8 mouse cellular contexts compared by ENCODE assay signal in the genomic region with DNA sequence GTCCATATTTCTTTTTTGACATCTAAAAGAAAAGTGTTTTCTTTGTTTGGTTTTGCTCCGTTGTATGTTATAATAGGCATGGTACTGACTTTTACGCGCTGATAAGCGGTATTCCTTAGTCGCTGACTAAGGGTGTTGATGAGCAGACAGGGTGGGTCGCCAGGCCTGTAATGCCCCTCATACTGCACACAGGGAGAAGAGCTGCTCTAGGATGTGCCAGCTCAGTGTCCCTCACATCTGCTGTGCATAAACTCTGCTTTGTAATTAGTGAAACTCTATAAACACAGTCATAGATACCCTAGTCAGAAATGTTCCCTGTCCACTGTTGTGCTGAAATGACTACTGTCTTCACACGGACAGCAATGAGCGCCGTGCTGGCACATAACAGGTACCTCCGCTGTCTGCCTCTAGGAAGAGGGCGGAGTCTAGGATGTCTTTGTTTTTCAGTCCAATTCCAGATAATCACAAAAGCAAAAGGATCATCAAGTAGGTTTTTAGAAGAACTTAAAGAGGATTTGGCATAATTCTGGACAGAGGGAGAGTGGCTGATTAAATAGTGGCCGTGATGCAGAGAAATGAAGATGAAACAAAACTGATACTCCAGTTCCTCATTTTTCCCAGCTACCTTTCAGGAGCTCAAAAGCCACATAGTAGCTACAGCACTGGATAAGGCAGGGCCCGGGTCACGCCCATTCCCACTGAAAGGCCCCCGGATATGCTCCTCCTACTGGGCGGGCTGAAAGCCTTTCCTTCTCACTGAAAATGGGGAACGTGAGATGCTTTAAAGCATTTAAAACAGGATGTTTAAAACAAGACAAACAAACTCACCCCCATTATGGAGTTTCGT. TPM values are rescaled to one million over a fixed set of nuclear protein-coding genes. Genes with fewer than 3 reads are reported as not detected.
DNase-seq lines count a peak whose midpoint lies in the region; ATAC-seq lines count a peak whose summit lies in the region.

No protein-coding gene starts in this region.

- H3K4me1 ChIP-seq in hindbrain, embryonic 11.5 days (replicated peaks; ENCODE audit: control insufficient read depth, insufficient read depth, low read length): no peaks in the 10 kb centered on the region

- 0 out of 2 replicates have a peak, but pooled peaks have one; percentile 45 for ATAC-seq in hindbrain, embryonic 11.5 days (ENCODE audit: low FRiP score)
- ATAC-seq in megakaryocyte, adult 5-6 weeks (ENCODE audit: poor library complexity, severe bottlenecking): 0 out of 2 replicates have a peak, but pooled peaks have one; percentile 35

- no peak overlapping the region for H3K4me3 ChIP-seq in hindbrain, embryonic 11.5 days (ENCODE audit: low read depth, low read length)

- no peaks in the 10 kb centered on the region for H3K36me3 ChIP-seq in hindbrain, embryonic 11.5 days (ENCODE audit: control insufficient read depth, insufficient read depth, low read length)

- H3K4me2 ChIP-seq in hindbrain, embryonic 11.5 days (replicated peaks; ENCODE audit: low read depth, low read length): no peak overlapping the region

- no peak overlapping the region for H3K9ac ChIP-seq in hindbrain, embryonic 11.5 days (ENCODE audit: low read depth, low read length)

- intact Hi-C loops in left cerebral cortex, postnatal 36 days (cut with DNase I): no loop called here

- peak; percentile 84 for DNase-seq in heart, adult 11 months
- no peak for DNase-seq in heart, adult 18-20 months
- peak; percentile 87 for DNase-seq in R1 (ENCODE audit: low read depth, low spot score)
- DNase-seq in hindbrain, embryonic 11.5 days (ENCODE audit: low spot score): no peak
- no peak for DNase-seq in left cerebral cortex, postnatal 36 days (ENCODE audit: low spot score in 2 of 2)
- DNase-seq in layer of hippocampus, adult 11-12 months (ENCODE audit: low spot score): no peak
- DNase-seq in layer of hippocampus, adult 18-20 months (ENCODE audit: low spot score in 2 of 2): no peak

- WGBS in hindbrain, embryonic 11.5 days: 58% methylated on average over 18 of the region's 18 CpGs

- no peak overlapping the region for H3K27ac ChIP-seq in hindbrain, embryonic 11.5 days (ENCODE audit: low read depth, low read length)

- no peaks in the 10 kb centered on the region for H3K27me3 ChIP-seq in hindbrain, embryonic 11.5 days (ENCODE audit: control insufficient read depth, insufficient read depth, low read length)

- no peaks in the 10 kb centered on the region for H3K9me3 ChIP-seq in hindbrain, embryonic 11.5 days (ENCODE audit: control insufficient read depth, low read length)

RNA-seq across cellular contexts. Expression of a gene that starts 28.3 kb away (rescaled TPM):
- total RNA-seq in heart, adult 18-20 months (2021): 1 to 10 TPM; 1.1 to 1.6 TPM
- 2.3 and 2.9 TPM in 2 replicates for polyA plus RNA-seq in hindbrain, embryonic 11.5 days (2014; fragmentation: Nextera tagmentation; extraction: Ambion mirVana)
- 6.7 and 7.3 TPM in 2 replicates for total RNA-seq in megakaryocyte, adult 5-6 weeks (2015)
- total RNA-seq in megakaryocyte, adult 5-6 weeks (2017): 10.0 and 15.4 TPM in 2 replicates
- total RNA-seq in left cerebral cortex, postnatal 36 days (2021): 1 to 10 TPM; 1.2 to 1.6 TPM
- under 1 TPM; 0.47 to 0.71 TPM for total RNA-seq in layer of hippocampus, adult 18-20 months (2021)

Comparison
In these comparisons a context has a peak if more than half of its experiments do, and no peak if none do; other contexts are left out.
1. DNase-seq: peak in heart, adult 11 months (single experiment) and R1 (single experiment); none in heart, adult 18-20 months (0 of 2), hindbrain, embryonic 11.5 days (single experiment), left cerebral cortex, postnatal 36 days (0 of 2), layer of hippocampus, adult 11-12 months (single experiment) and layer of hippocampus, adult 18-20 months (0 of 2).